Mouse (Mus musculus): ENCODE measurements around the gene Ifih1. TPM values are rescaled to one million over a fixed set of nuclear protein-coding genes. Genes with fewer than 3 reads are reported as not detected.

Ifih1 gene
- total and polyA plus RNA-seq, 2 experiments from 2014 or later = 2.0 to 3.5 TPM

GRCm38 (mm10) chr2:62589333-62589732 is 56.7 kb downstream of the Ifih1 start:
- no peaks in the 10 kb centered on the region for H3K36me3 ChIP-seq (ENCODE audit: insufficient read depth, low read length)
- ATAC-seq (no peak), DNase-seq (ENCODE audit: low spot score) (no peak)
- no peak overlapping the region for H3K4me3 ChIP-seq (ENCODE audit: low read length)
- H3K9me3 ChIP-seq (ENCODE audit: low read length) = no peaks in the 10 kb centered on the region
- no peak overlapping the region for H3K27ac ChIP-seq
- no peak overlapping the region for H3K9ac ChIP-seq (replicated peaks; ENCODE audit: low read length)
- WGBS = 88% methylated on average over 4 of the region's 4 CpGs
- TF ChIP-seq CTCF (IDR thresholded peaks at IDR 0.05; ENCODE audit: low read depth) = no peak
- no peak overlapping the region for H3K4me2 ChIP-seq (ENCODE audit: low read depth, low read length)
- H3K27me3 ChIP-seq (ENCODE audit: insufficient read depth, low read length) = no peaks in the 10 kb centered on the region
- H3K4me1 ChIP-seq (ENCODE audit: insufficient read depth, low read length) = no peaks in the 10 kb centered on the region

GRCm38 (mm10) chr2:62585769-62586168 is 60.3 kb downstream of the Ifih1 start:
- no peaks in the 10 kb centered on the region for H3K36me3 ChIP-seq (ENCODE audit: insufficient read depth, low read length)
- 86% methylated on average over 5 of the region's 5 CpGs for WGBS
- no peak overlapping the region for H3K27ac ChIP-seq

GRCm38 (mm10) chr2:62574962-62575361 is 71.1 kb downstream of the Ifih1 start:
- no peak for TF ChIP-seq CTCF (IDR thresholded peaks at IDR 0.05; ENCODE audit: low read depth)
- no peak overlapping the region for H3K4me3 ChIP-seq (ENCODE audit: low read length)
- H3K27ac ChIP-seq = no peak overlapping the region
- no peaks in the 10 kb centered on the region for H3K4me1 ChIP-seq (ENCODE audit: insufficient read depth, low read length)
- H3K4me2 ChIP-seq (ENCODE audit: low read depth, low read length) = no peak overlapping the region
- ATAC-seq = no peak
- no peak for DNase-seq (ENCODE audit: low spot score)
- no peaks in the 10 kb centered on the region for H3K36me3 ChIP-seq (ENCODE audit: insufficient read depth, low read length)
- H3K9ac ChIP-seq (replicated peaks; ENCODE audit: low read length) = no peak overlapping the region
- WGBS = 68% methylated on average over 3 of the region's 3 CpGs
- no peaks in the 10 kb centered on the region for H3K27me3 ChIP-seq (ENCODE audit: insufficient read depth, low read length)
- no peaks in the 10 kb centered on the region for H3K9me3 ChIP-seq (ENCODE audit: low read length)

More at GRCm38 (mm10) chr2:62585769-62586168, 60.3 kb downstream of the Ifih1 start:
- no peaks in the 10 kb centered on the region for H3K4me1 ChIP-seq (ENCODE audit: insufficient read depth, low read length)
- H3K4me2 ChIP-seq (ENCODE audit: low read depth, low read length) = no peak overlapping the region
- H3K4me3 ChIP-seq (ENCODE audit: low read length) = no peak overlapping the region
- ATAC-seq (no peak), DNase-seq (ENCODE audit: low spot score) (no peak)
- H3K27me3 ChIP-seq (ENCODE audit: insufficient read depth, low read length) = no peaks in the 10 kb centered on the region
- no peak for TF ChIP-seq CTCF (IDR thresholded peaks at IDR 0.05; ENCODE audit: low read depth)
- no peaks in the 10 kb centered on the region for H3K9me3 ChIP-seq (ENCODE audit: low read length)
- no peak overlapping the region for H3K9ac ChIP-seq (replicated peaks; ENCODE audit: low read length)

GRCm38 (mm10) chr2:62574250-62574649 is 71.8 kb downstream of the Ifih1 start:
- 81% methylated on average over 7 of the region's 7 CpGs for WGBS
- Histone ChIP-seq H3K27ac (no peak overlapping the region), H3K27me3 (ENCODE audit: insufficient read depth, low read length) (no peaks in the 10 kb centered on the region), H3K4me2 (ENCODE audit: low read depth, low read length) (no peak overlapping the region), H3K36me3 (ENCODE audit: insufficient read depth, low read length) (no peaks in the 10 kb centered on the region), H3K9ac (replicated peaks; ENCODE audit: low read length) (no peak overlapping the region), H3K4me3 (ENCODE audit: low read length) (no peak overlapping the region), H3K4me1 (ENCODE audit: insufficient read depth, low read length) (no peaks in the 10 kb centered on the region), H3K9me3 (ENCODE audit: low read length) (no peaks in the 10 kb centered on the region)
- no peak for DNase-seq (ENCODE audit: low spot score)
- ATAC-seq = no peak
- no peak for TF ChIP-seq CTCF (IDR thresholded peaks at IDR 0.05; ENCODE audit: low read depth)

GRCm38 (mm10) chr2:62573753-62574159 is 72.3 kb downstream of the Ifih1 start, which contains the start of gene Fap:
Gene Fap (minus strand): TSS chr2:62574075.
- DNase-seq (ENCODE audit: low spot score) (no peak), ATAC-seq (no peak)
- H3K9me3 ChIP-seq (ENCODE audit: low read length) = no peaks in the 10 kb centered on the region
- no peak within 1 kb of the TSS for H3K27ac ChIP-seq
- no peaks in the 10 kb centered on the region for H3K27me3 ChIP-seq (ENCODE audit: insufficient read depth, low read length)
- TF ChIP-seq CTCF (IDR thresholded peaks at IDR 0.05; ENCODE audit: low read depth) = no peak
- peak within 1 kb of the TSS; percentile 14; the same call in 1 of the 2 replicates for H3K4me2 ChIP-seq (ENCODE audit: low read depth, low read length)
- WGBS = 73% methylated on average over 12 of the region's 12 CpGs
- no peaks in the 10 kb centered on the region for H3K36me3 ChIP-seq (ENCODE audit: insufficient read depth, low read length)
- H3K4me3 ChIP-seq (ENCODE audit: low read length) = no peak within 1 kb of the TSS
- H3K4me1 ChIP-seq (ENCODE audit: insufficient read depth, low read length) = no peaks in the 10 kb centered on the region
- H3K9ac ChIP-seq (replicated peaks; ENCODE audit: low read length) = no peak within 1 kb of the TSS

GRCm38 (mm10) chr2:62573099-62573752 is 72.8 kb downstream of the Ifih1 start:
- Histone ChIP-seq H3K4me1 (ENCODE audit: insufficient read depth, low read length) (no peaks in the 10 kb centered on the region), H3K4me3 (ENCODE audit: low read length) (no peak overlapping the region), H3K36me3 (ENCODE audit: insufficient read depth, low read length) (no peaks in the 10 kb centered on the region), H3K27me3 (ENCODE audit: insufficient read depth, low read length) (no peaks in the 10 kb centered on the region), H3K4me2 (ENCODE audit: low read depth, low read length) (peak overlapping the region; percentile 14; the same call in 1 of the 2 replicates), H3K9me3 (ENCODE audit: low read length) (no peaks in the 10 kb centered on the region), H3K27ac (no peak overlapping the region), H3K9ac (replicated peaks; ENCODE audit: low read length) (no peak overlapping the region)
- TF ChIP-seq CTCF (IDR thresholded peaks at IDR 0.05; ENCODE audit: low read depth) = no peak
- no peak for DNase-seq (ENCODE audit: low spot score)
- WGBS = 74% methylated on average over 10 of the region's 10 CpGs
- ATAC-seq = no peak

GRCm38 (mm10) chr2:62564687-62565086 is 81.4 kb downstream of the Ifih1 start:
- Histone ChIP-seq H3K9ac (replicated peaks; ENCODE audit: low read length) (no peak overlapping the region), H3K4me2 (ENCODE audit: low read depth, low read length) (no peak overlapping the region), H3K27me3 (ENCODE audit: insufficient read depth, low read length) (no peaks in the 10 kb centered on the region), H3K36me3 (ENCODE audit: insufficient read depth, low read length) (no peaks in the 10 kb centered on the region), H3K4me3 (ENCODE audit: low read length) (no peak overlapping the region), H3K27ac (no peak overlapping the region), H3K9me3 (ENCODE audit: low read length) (no peaks in the 10 kb centered on the region), H3K4me1 (ENCODE audit: insufficient read depth, low read length) (no peaks in the 10 kb centered on the region)
- ATAC-seq (no peak), DNase-seq (ENCODE audit: low spot score) (no peak)
- 89% methylated on average over 1 of the region's 1 CpGs for WGBS
- no peak for TF ChIP-seq CTCF (IDR thresholded peaks at IDR 0.05; ENCODE audit: low read depth)
